In the genomic region with DNA sequence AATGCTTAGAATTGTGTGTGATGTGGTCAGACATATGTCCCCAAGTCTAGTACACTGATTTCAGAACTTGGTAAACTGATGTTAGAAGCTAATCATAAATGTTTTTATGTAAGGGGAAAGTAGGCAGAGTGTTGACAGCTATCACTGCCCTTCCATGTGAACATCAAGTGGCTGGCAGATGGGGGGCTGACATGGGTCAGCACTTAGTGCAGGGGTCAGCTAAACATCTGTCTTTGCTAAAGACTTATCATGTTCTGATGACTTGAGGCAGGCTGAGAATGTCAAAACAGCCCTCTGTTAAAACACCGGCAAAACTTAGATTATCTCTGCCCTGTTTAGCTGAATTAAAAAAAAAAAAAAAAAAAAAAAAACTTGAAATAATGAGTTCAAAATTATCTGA, we compare ENCODE assay signal across 21 mouse cellular contexts.
DNase-seq lines count a peak whose midpoint lies in the region; ATAC-seq and TF ChIP-seq lines count a peak whose summit lies in the region.
"Had no signal": no experiment of that assay in that cellular context is flagged by ENCODE, and none has a peak within 500 bp of the region (broad histone marks: within the 10 kb centered on the region; RNA-seq: fewer than 3 reads in every experiment).

No protein-coding gene starts in this region.

- no peaks in the 10 kb centered on the region for H3K9me3 ChIP-seq in lung, embryonic 14.5 days (ENCODE audit: low read depth, low read length)
- H3K9me3 ChIP-seq in embryonic facial prominence, embryonic 10.5 days, result no peaks in the 10 kb centered on the region
- no peaks in the 10 kb centered on the region for H3K9me3 ChIP-seq in forebrain, embryonic 12.5 days
- H3K9me3 ChIP-seq: embryonic facial prominence, embryonic 13.5 days; heart, embryonic 10.5 days; hindbrain, embryonic 15.5 days had no signal

- no peak overlapping the region for H3K27ac ChIP-seq in lung, embryonic 14.5 days (ENCODE audit: low read depth)
- no peak overlapping the region for H3K27ac ChIP-seq in embryonic facial prominence, embryonic 10.5 days (replicated peaks)
- no peak overlapping the region for H3K27ac ChIP-seq in forebrain, embryonic 12.5 days
- H3K27ac ChIP-seq: embryonic facial prominence, embryonic 13.5 days; heart, embryonic 10.5 days; hindbrain, embryonic 15.5 days had no signal

- no peaks in the 10 kb centered on the region for H3K36me3 ChIP-seq in lung, embryonic 14.5 days (ENCODE audit: insufficient read depth)
- H3K36me3 ChIP-seq in embryonic facial prominence, embryonic 10.5 days (replicated peaks), result no peaks in the 10 kb centered on the region
- H3K36me3 ChIP-seq in forebrain, embryonic 12.5 days (replicated peaks), result no peaks in the 10 kb centered on the region
- H3K36me3 ChIP-seq: embryonic facial prominence, embryonic 13.5 days; heart, embryonic 10.5 days; hindbrain, embryonic 15.5 days had no signal

- H3K27me3 ChIP-seq in lung, embryonic 14.5 days (ENCODE audit: insufficient read depth, low read length), result no peaks in the 10 kb centered on the region
- H3K27me3 ChIP-seq in embryonic facial prominence, embryonic 10.5 days (replicated peaks; ENCODE audit: low read depth, poor library complexity, severe bottlenecking), result no peaks in the 10 kb centered on the region
- no peaks in the 10 kb centered on the region for H3K27me3 ChIP-seq in forebrain, embryonic 12.5 days
- H3K27me3 ChIP-seq: embryonic facial prominence, embryonic 13.5 days; hindbrain, embryonic 15.5 days had no signal

- peak; percentile 50 for DNase-seq in lung, embryonic 14.5 days
- no peak for DNase-seq in lung, adult 2 months
- DNase-seq in embryo, embryonic 10 days (ENCODE audit: low spot score), result peak; percentile 64
- peak; percentile 65 for DNase-seq in embryo, embryonic 10.5 days (ENCODE audit: low spot score)
- DNase-seq in embryonic facial prominence, embryonic 10.5 days (ENCODE audit: low spot score), result peak; percentile 61
- no peak for DNase-seq in c-Kit-positive CD71-positive TER-119-positive erythroid progenitor cells, embryonic 14.5 days (ENCODE audit: low spot score)
- DNase-seq in kidney, adult 9 months, result no peak
- DNase-seq: adrenal gland, adult 2 months; adrenal gland, postnatal 25 days; cerebellum, adult 2 months; cerebellum, postnatal 10 days; gastrocnemius, postnatal 10 days; heart, adult 18-20 months; heart, postnatal 10 days; heart, postnatal 4 days had no signal

- no peak for TF ChIP-seq POLR2A in lung, adult 2 months (IDR thresholded peaks at IDR 0.05; ENCODE audit: borderline replicate concordance, extremely low read depth, low read depth, low read length)

- 37% methylated on average over 1 of the region's 1 CpGs for WGBS in lung, embryonic 14.5 days
- WGBS in lung, adult 2 months, result 47% methylated on average over 1 of the region's 1 CpGs
- 19% methylated on average over 1 of the region's 1 CpGs for WGBS in embryonic facial prominence, embryonic 10.5 days
- 61% methylated on average over 1 of the region's 1 CpGs for WGBS in forebrain, embryonic 12.5 days

- H3K4me3 ChIP-seq in lung, embryonic 14.5 days (ENCODE audit: low read depth, low read length), result no peak overlapping the region
- H3K4me3 ChIP-seq in lung, adult 2 months (replicated peaks; ENCODE audit: extremely low read depth, low read depth, low read length), result no peak overlapping the region
- H3K4me3 ChIP-seq in embryonic facial prominence, embryonic 10.5 days, result no peak overlapping the region
- H3K4me3 ChIP-seq in forebrain, embryonic 12.5 days (replicated peaks), result no peak overlapping the region
- H3K4me3 ChIP-seq: embryonic facial prominence, embryonic 13.5 days; heart, embryonic 10.5 days; hindbrain, embryonic 15.5 days had no signal

- no peak overlapping the region for H3K4me2 ChIP-seq in lung, embryonic 14.5 days
- no peak overlapping the region for H3K4me2 ChIP-seq in forebrain, embryonic 12.5 days
- H3K4me2 ChIP-seq: embryonic facial prominence, embryonic 13.5 days; hindbrain, embryonic 15.5 days had no signal

- no peak overlapping the region for H3K9ac ChIP-seq in lung, embryonic 14.5 days
- no peak overlapping the region for H3K9ac ChIP-seq in forebrain, embryonic 12.5 days
- H3K9ac ChIP-seq: embryonic facial prominence, embryonic 13.5 days; hindbrain, embryonic 15.5 days had no signal

- ATAC-seq in lung, embryonic 14.5 days (ENCODE audit: insufficient read depth), result peak; percentile 88
- ATAC-seq in forebrain, embryonic 12.5 days (ENCODE audit: low FRiP score), result no peak
- ATAC-seq: forebrain, embryonic 14.5 days; inflammation-experienced regulatory T-cells, adult 6 months had no signal

- TF ChIP-seq CTCF in lung, embryonic 14.5 days (IDR thresholded peaks at IDR 0.05; ENCODE audit: low read depth), result no peak
- TF ChIP-seq CTCF in lung, adult 2 months (IDR thresholded peaks at IDR 0.05; ENCODE audit: insufficient read depth, low read length), result no peak

- H3K4me1 ChIP-seq in lung, embryonic 14.5 days (ENCODE audit: insufficient read depth), result no peaks in the 10 kb centered on the region
- no peaks in the 10 kb centered on the region for H3K4me1 ChIP-seq in lung, adult 2 months (ENCODE audit: control insufficient read depth, insufficient read depth, low read length)
- no peaks in the 10 kb centered on the region for H3K4me1 ChIP-seq in embryonic facial prominence, embryonic 10.5 days
- H3K4me1 ChIP-seq in forebrain, embryonic 12.5 days, result no peaks in the 10 kb centered on the region
- H3K4me1 ChIP-seq: embryonic facial prominence, embryonic 13.5 days; heart, embryonic 10.5 days; hindbrain, embryonic 15.5 days had no signal

Comparison
In these comparisons a context has a peak if more than half of its experiments do, and no peak if none do; other contexts are left out.
1. DNase-seq: peak in lung, embryonic 14.5 days (single experiment), embryo, embryonic 10 days (single experiment), embryo, embryonic 10.5 days (single experiment) and embryonic facial prominence, embryonic 10.5 days (single experiment); none in lung, adult 2 months (single experiment), c-Kit-positive CD71-positive TER-119-positive erythroid progenitor cells, embryonic 14.5 days (single experiment) and kidney, adult 9 months (single experiment).